26 mouse cellular contexts compared by ENCODE assay signal in genomic region chr3:58609985-58610384, GRCm38 (mm10). TPM values are rescaled to one million over a fixed set of nuclear protein-coding genes. Genes with fewer than 3 reads are reported as not detected.
"Had no signal": no experiment of that assay in that cellular context is flagged by ENCODE, and none has a peak within 500 bp of the region (broad histone marks: within the 10 kb centered on the region; RNA-seq: fewer than 3 reads in every experiment).

No protein-coding gene starts in this region.

- H3K9me3 ChIP-seq: lung, embryonic 15.5 days; neural tube, embryonic 13.5 days; stomach, embryonic 15.5 days had no signal

- H3K27ac ChIP-seq: lung, embryonic 15.5 days; macrophage; midbrain, embryonic 13.5 days; midbrain, embryonic 15.5 days; neural tube, embryonic 13.5 days; neural tube, embryonic 15.5 days; stomach, embryonic 15.5 days; stomach, postnatal 0 days had no signal

- H3K27me3 ChIP-seq: lung, embryonic 15.5 days; megakaryocyte, embryonic 14.5 days; midbrain, embryonic 13.5 days; midbrain, embryonic 15.5 days; neural tube, embryonic 13.5 days; neural tube, embryonic 15.5 days; stomach, embryonic 15.5 days had no signal

- H3K36me3 ChIP-seq: lung, embryonic 15.5 days; midbrain, embryonic 15.5 days; neural tube, embryonic 13.5 days; neural tube, embryonic 15.5 days; stomach, embryonic 15.5 days had no signal

- H3K9ac ChIP-seq: liver, postnatal 0 days; lung, embryonic 15.5 days; midbrain, embryonic 13.5 days; midbrain, embryonic 15.5 days; neural tube, embryonic 13.5 days; neural tube, embryonic 15.5 days; stomach, embryonic 15.5 days had no signal

- H3K4me2 ChIP-seq: lung, embryonic 15.5 days; midbrain, embryonic 11.5 days; midbrain, embryonic 13.5 days; midbrain, embryonic 15.5 days; neural tube, embryonic 13.5 days; neural tube, embryonic 15.5 days; stomach, embryonic 15.5 days had no signal

- DNase-seq: liver, postnatal 0 days; lung, adult 2 months; lung, postnatal 14 days; lung, postnatal 36 days; retina, postnatal 1 day; right cerebral cortex, adult 18-20 months; right cerebral cortex, postnatal 25 days; right cerebral cortex, postnatal 4 days; spleen, adult 18-20 months; thymus, adult 2 months; thymus, postnatal 25 days; thymus, postnatal 4 days had no signal

- ATAC-seq: liver, postnatal 0 days; lung, postnatal 0 days; midbrain, embryonic 13.5 days; midbrain, embryonic 15.5 days had no signal

- H3K4me1 ChIP-seq: lung, embryonic 15.5 days; megakaryocyte, embryonic 14.5 days; midbrain, embryonic 13.5 days; midbrain, embryonic 15.5 days; neural tube, embryonic 13.5 days; neural tube, embryonic 15.5 days; stomach, embryonic 15.5 days had no signal

- H3K4me3 ChIP-seq: lung, embryonic 15.5 days; megakaryocyte, embryonic 14.5 days; midbrain, embryonic 13.5 days; midbrain, embryonic 15.5 days; myocyte; neural tube, embryonic 13.5 days; neural tube, embryonic 15.5 days; stomach, embryonic 15.5 days had no signal

RNA-seq across cellular contexts. Expression of gene Erich6, which starts 27.0 kb away (rescaled TPM):
- polyA plus RNA-seq: liver, postnatal 0 days; lung, embryonic 15.5 days; lung, postnatal 0 days; macrophage; neural tube, embryonic 11.5 days; neural tube, embryonic 15.5 days; small intestine, adult 2 months; stomach, embryonic 15.5 days; thymus, adult 2 months had no signal
